Mouse (Mus musculus) brain, embryonic 18.5 days (tissue): ENCODE measurements at regions not wholly inside any gene's neighbourhood (a gene's known extent, or its start where the extent isn't known, plus 50 kb on each side); places are given as distances from the start of the nearest gene placed in this dataset.
A peak's percentile ranks its signal among the peaks of the same experiment; 100 is the strongest.
"Not testable (repeated sequence)": the region's sequence is repeated elsewhere in the genome, so short reads cannot be mapped to it uniquely, and the experiment has no call there.

Experiments used
- DNase-seq: peaks from one replicate; pipeline ENCODE4 v3.0.0-alpha.2; 2012; ENCODE audit warnings: low read depth, low spot score

DNA sequence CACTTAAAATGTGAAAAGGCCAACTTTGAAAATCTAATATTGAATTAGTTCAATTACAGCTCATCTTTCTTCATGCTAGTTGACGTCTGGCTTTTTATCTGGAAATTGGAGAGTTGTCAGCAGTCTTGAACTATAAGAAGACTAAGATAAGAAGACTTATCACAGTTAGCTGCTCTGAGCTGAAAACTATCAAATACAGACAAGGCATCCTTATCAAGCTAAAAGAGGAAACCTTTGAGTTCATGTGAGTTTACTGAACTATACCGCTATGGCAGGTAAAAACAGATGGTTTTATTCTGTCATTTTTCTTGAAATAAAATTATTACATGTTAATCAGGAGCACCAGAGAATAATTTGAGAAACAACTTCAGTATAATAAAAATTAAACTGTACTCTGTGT lies 735.2 kb upstream of the Marcks start:
- DNase-seq = no peak

DNA sequence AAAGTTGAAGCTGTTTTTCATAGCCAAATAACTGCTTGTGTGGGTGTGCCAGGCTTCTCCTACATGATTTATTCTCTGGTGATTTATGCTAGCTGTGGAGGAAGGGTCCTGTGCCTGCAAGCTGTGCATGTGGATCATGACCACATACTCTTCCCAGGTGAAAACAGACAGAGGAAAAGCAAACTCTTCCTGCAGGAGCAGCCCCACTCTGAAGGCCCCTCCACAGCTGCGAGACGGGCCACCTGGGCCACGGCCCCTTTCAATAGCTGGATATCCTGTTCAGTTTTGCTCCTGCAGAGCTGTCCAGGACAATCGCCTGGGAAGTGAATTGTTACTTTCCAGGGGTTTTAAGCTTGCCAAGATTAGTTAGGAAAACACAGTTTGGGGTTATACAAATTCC lies 722.3 kb upstream of the Marcks start:
- DNase-seq = no peak

DNA sequence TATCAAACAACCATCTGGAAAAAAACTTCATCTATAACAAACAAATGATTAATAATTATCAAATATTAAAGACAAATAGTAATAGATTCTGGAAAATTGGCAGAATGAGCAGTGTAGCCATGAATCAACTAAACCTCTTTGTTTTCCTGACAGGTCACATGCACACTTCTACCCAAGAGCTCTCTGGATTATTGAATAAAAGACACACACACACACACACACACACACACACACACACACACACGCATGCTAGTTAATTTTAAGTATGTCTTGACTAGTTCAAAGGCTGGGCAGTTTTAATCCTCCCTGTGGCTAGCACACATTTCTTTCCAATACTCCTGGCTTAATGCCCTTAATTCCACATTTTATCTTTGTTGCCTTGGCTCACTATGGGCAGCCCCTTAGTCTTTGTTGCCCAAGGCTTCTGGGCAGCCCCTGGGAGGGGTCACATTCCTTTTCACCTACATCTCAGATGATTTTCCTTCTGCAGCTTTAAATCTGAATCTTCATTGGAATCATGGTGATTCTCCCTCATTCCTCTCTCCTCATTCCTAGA lies 710.6 kb upstream of the Marcks start:
- DNase-seq = no peak

DNA sequence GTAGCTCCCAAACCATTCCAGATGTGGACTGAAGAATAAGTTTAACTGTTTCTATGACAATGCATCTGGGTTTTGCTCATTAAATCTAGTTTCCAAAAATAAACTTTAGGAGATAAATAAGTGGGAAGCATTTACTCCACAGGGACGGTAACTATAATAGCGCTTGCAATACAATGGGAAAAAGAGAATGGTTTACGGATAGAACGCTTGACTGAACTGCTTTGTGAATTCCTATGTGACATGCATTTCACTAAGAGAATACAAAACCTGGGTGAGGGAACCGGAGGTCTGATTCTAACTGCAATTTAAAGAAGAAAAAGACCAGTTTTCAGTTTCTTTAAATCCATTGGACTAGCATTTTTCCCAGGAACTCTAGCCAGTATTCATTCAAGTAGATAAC lies 704.1 kb upstream of the Marcks start:
- DNase-seq = no peak

DNA sequence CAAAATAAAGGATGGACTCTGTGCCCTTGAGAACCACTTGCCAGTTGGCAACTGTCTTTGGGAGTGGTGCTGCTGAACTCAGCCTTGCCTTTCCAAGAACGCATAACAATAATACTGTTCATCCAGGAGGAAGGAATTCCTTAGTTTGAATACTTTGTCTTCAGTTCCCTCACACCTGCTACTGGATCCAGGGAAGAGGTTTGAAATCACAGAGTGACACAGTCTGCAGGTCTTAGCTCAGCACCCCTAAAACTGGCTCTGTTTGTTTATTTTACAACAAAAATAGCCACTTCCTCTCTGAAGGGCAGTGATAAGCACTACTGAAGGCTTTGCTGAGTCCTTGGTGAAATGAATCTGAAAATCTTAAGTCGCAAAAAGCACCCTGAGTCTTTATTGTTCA lies 703.1 kb upstream of the Marcks start:
- DNase-seq = no peak

DNA sequence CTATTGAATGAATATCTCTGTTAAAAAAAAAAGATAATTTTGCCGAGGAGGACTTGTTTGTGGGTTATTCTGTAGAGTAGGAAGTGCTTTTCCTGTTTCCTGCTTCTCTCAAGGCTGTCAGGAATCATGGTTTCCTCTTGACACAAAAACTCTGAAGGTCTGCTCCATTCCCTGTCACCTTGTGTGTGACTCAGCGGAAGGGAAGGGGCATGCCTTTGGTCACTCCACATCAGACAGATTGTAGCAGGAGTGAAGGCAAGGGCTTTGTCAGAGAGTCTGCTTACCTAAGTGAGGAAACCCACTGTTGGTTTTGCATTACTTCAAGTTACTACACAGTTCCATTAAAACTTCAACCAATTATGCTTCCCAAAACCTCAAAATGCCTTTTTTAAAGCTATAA lies 699.0 kb upstream of the Marcks start:
- no peak for DNase-seq

DNA sequence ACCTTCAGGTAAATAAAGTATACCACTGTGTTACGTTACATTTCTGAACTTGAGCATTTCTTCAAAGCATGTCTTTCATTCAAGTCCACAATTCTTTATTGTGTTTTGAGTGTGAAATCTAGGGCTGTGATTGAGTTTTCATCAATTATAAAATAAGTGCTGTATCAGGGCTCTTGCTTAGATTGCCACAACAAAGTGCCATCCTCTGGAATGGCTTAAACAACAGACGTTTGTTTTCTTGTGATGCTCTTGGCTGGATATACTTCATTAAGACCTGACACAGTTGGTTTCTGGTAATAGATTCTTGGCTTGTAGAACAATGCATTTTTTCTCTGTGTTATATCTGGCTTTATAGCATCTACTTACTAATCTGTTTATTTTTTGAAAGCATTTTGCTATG lies 674.3 kb upstream of the Marcks start:
- no peak for DNase-seq

DNA sequence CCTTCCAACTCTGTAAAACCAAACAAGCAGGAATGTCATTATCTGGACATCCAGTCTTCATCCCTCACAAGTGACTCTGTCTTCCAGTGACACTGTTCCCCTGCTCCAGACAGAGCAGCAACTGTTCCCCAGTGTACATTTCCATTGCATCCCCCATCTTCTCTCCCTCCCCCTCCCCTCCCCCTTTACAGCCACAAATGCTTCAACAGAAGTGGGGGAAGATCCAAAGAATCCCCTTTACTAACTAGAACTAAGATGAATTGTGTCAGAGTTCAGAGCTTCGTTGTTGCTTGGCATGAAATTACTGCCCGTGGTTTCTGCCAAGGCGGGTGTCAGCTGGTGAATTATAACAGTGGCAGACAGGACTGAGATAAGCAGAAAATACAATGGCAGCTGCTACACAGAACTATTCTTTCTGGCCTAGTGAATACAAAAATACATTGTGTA lies 673.7 kb upstream of the Marcks start:
- peak; percentile 58 for DNase-seq

DNA sequence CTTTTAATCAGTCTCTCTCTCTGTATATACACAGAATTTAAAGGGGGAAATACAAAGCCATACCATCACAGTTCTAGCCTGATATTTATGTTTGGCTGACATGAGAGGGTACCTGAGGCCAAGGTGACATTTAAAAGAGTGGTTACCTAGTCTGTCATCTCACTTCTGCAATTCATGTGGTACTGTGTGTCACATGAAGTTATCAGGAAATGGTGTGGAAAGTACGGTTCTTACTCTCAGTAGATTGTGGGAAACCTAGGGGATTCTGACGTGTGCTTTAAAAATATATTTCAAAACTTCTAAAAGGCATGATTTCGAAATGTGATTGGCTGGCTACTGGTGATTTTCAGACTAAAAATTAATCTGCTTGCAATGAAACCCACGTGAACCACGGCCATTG lies 673.1 kb upstream of the Marcks start:
- no peak for DNase-seq

DNA sequence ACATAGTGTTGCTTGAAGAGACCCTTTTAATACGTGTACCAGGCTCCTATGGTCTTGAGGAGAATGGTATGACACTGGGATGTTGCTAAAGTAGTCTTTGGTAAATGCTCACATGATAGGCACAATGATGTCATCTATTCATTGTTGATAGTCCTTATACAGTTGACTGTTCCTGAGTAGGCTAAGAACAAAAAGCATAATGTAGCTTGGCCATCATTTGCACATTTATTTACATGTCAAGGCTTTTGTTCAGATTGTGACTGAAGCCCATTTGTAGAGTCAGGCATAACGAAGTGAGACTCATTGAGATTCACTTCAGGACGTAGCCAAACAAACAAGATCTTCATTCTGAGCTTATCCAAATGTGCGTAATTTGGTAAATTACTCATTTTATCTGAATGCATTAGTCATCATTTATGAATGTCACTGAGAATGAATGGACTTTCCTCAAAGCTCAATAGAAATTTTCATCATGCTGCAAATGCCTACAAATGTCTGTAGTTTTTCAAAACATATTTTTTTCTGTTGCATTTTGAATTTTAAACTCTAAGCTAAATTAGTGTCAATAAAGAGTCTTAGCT lies 664.6 kb upstream of the Marcks start:
- no peak for DNase-seq

DNA sequence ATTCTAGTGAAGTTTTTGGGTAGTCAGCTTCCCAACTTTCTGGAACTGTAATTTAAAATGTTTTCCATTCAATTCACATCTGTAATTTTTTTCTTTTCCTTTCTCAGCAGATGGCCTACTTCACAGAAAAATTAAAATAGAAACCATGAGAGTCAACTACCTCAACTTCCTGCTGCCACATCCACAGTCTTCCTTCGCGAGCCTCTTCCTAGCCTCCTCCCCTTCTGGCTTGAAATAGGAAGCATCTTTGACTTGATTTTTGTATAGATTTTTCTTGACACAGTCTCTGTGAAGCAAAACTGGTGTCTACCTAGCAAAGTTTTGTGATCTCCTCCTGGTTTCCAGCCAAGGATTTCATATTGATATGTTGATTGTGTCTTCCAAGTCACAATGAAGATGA lies 660.7 kb upstream of the Marcks start:
- DNase-seq = no peak

DNA sequence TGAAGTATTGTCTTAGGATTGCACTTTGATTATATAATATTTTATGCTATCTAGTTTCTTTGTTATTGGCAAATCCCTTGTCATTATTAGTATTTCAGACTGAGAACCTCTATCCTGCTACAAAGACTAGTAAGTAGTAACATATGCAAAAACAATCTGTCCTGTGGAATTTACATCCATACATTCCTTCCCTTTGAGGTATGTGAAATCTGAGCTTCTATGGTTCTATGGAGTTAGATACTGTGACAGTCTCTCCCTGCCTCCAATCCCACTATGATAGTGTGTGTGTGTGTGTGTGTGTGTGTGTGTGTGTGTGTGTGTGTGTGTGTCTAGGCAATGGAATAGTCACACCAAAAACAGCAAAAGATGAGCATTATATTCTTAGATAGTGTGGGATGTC lies 659.6 kb upstream of the Marcks start:
- DNase-seq = no peak

DNA sequence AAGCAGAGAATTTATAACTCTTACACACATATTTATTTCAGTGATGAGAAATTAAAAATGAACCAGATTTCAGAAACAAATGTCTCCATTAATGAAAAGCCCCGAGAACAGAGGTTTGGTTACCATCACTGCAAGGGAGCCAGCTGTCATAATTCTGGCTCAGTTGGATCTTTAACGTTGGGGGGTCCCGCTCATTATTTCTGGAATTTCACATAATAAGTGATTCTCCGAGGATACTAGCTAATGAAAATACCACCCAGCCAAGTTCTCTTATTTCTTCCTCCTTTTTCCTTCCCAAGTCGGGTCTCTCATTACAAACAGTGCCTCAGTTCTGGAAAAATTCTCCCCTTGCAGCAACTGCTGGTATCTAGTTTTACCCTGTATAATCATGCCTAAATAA lies 659.0 kb upstream of the Marcks start:
- no peak for DNase-seq

DNA sequence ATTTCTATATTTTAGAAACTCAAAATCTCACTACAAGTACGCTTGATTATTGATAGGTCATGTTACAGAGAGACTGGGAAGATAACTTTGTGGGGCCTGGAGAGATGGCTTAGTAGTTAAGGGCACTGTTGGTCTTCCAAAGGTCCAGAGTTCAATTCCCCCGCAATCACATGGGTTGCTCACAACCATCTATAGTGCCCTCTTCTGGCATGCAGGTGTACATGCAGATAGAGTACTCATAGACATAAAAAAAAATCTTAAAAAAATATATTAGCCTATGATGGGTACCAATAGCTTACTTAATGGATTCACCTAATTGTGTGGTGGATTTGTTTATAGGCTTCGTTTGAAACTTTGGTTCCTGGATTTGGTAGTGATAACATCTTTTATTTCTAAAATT lies 654.2 kb upstream of the Marcks start:
- no peak for DNase-seq

DNA sequence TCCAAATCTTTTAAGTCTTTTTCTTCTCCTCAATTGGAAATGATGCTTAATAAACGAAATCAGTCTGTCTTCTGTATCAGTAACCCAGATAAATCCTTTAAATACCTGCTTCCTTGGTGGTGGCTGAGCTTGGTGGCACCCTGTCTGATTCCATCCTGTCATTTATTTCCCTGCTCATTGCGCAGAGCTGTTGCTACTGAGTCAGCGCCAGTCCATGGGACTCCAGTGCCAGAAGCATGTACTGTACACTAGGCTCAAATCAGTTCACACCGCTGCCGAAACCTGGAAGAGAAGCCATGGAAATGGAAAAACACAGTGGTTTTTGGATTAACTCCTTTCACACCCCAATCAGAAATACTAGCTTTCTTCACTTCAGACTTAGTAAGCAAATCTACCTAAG lies 649.3 kb upstream of the Marcks start:
- DNase-seq = no peak

DNA sequence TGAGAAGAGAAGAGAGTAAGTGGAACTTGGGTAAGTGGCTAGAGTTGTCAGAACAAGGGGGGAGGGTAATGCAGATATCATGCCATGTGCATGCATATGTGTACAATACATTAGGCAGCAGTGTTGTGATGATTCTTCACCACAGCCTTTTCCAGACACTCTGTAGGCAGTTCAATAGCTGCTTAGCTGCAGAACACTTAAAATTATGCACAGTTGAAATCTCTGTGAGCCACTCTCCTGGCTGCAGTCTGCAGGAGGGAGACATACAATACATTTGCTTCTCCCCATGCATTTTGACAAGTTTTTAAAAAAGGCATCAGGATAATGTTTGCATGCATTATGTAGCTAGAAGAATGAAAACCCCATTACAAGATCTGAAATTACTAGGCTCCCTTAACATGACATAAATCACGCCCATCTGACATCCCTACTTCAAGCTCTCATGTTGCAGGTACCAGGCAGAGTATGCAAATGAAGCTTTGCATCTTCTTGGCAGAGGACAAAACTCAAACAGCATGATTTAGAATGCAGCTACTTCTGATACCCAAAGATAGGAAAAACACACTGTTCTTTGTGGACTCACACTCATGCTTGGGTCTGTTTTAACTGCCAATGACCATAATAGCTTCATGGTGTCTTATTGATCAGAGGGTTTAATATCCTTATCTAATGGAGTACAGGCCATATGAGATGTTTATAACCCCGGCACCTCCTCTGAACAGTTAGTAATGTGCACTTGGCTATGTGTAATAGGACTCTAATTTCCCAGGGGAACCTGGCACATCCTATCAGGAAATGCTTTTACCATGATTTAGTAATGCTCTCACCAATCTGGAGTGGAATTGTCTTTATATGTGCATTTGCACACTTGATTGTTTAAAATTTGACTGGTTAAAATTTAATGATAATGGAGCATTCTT lies 640.9 kb upstream of the Marcks start:
- DNase-seq = no peak

DNA sequence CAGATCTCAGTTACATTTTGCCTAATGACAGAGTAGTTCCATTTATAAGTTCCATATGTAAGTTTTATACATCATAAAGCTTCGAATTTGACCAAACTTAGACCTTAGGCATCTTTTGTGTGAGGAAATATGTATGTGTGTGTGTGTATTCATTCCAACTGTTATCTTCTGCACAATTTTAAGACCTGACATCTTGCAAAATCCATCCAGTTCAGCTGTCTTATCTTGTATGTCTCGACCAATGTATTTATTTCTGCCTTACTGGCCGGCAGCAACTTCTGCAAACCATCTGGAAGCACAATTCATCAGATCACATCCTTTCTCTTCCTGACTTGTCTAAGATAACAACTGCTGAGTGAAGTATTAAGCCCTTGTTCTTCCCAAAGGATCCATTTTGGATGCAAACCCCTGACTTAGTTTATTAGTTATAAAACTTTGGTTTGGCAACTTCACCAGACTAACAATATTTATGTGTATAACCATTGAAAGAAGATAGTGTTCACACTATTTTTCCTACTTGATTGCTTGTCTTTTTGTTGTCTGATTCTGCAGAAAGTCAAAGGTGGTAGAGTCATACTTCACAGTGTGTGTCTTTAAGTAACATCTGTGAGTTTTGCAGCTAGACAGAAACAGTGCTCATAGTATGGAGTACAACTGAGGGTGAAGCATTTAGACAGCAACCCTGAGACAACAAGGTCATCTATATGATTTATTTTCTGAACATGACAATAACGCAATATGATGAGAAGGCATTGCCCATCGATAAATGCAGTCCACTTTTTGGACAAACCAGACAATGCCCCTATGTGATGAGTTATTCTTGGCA lies 622.0 kb upstream of the Marcks start:
- DNase-seq = no peak

DNA sequence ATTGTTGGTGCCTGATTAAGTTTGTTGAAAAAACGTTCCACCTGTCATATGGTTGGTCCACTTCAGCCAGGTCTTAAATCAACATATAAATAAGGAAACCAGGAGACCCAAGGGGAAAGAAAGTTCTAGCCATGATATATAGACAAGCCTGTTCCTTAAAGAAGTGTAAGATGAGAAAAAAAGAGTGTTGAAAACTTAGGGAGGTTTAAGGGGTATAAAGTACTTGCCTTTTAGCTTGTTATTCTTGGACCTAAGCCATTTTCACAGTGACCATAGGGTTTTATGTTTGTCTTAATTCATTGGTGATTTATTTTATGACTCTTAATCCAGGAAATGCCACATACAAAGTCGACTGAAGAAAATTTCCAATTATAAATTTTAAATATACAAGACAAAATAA lies 602.9 kb upstream of the Marcks start:
- no peak for DNase-seq

DNA sequence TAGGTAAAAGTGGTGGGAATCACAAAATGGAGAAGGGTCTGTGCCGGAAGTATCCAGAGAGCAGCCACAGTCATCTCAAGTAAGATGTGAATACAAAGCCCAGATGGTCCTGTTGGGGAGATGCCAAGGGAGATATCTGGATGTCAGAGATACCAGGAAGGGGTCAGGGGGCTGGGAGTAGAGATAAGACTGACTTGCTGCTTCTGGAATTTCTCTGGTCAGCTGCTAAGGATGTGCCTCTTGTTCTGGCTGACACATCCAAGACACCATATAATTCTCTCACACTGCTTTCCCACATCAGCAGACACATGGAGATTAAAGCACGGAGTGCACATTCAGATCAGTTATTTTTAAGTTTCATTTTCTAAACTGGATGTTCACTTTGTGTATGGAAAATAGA lies 600.3 kb upstream of the Marcks start:
- no peak for DNase-seq

DNA sequence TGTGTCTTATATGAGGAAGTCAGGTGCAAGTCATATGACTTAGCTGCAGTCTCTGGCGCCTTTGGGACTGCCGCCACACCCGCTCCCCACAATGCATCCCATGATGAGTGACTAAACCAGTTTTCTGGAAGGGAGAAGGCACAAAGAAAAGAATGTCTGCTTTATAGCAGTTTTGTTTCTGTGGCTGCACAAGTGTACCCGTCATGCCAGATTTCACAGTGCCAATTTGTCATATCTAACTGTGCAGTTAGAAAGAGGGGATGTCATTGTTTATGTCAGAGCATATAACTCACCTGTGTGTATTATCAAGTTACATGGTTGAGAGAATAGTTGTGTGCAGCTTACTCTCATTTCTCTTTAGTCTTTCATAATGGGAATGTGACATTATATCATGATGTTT lies 586.9 kb upstream of the Marcks start:
- DNase-seq = no peak

DNA sequence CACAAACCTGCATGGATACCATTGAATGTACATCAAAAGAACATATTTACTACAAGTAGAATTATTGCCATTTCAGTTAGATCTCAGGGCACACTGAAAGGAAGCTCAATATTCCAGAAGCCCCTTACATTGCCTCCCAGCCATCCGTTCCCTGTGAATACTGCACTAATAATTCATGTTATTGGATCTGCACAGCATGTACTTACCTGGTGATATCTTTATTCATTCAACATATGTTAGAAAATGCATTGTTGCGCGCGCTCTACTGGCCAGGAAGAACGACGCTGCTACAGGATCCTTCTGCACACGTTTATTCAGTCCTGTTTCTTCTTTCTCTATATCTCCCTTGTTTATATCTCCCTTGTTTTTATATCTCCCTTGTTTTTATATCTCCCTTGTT lies 586.3 kb upstream of the Marcks start:
- DNase-seq = not testable (repeated sequence)

DNA sequence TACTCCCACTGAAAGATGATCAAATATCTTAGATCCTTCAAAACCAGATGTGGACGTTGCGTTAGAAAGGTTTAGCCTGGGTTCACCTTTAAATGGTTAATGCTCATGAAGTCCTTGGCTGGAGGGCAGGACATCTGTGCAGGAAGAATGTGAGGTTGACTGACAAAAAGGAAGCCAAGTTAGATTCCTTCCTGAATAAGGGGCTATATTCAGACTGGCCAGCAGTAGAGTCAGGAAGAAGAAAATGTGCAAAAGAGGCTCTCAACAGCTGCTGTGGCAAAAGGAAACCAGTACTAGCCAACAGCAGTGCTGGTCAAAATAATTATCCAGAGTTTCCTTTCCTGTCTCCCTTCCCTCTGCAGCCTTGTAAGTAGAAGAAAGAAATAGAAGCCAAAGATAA lies 582.0 kb upstream of the Marcks start:
- no peak for DNase-seq
